Mouse (Mus musculus): ENCODE measurements at regions not wholly inside any gene's neighbourhood (a gene's known extent, or its start where the extent isn't known, plus 50 kb on each side); places are given as distances from the start of the nearest gene placed in this dataset.
"Not testable (repeated sequence)": the region's sequence is repeated elsewhere in the genome, so short reads cannot be mapped to it uniquely, and the experiment has no call there.

- H3K9ac ChIP-seq (ENCODE audit: insufficient read depth, low read depth) = no peak overlapping the region
- no peak overlapping the region for H3K4me3 ChIP-seq (replicated peaks in 1 of 3; ENCODE audit: low read depth in 2 of 3, low read length in 2 of 3, poor library complexity in 1 of 3)
- H3K27me3 ChIP-seq (replicated peaks) = no peaks in the 10 kb centered on the region
- no peaks in the 10 kb centered on the region for H3K79me2 ChIP-seq (replicated peaks; ENCODE audit: control insufficient read depth, extremely low read depth, insufficient read depth, poor library complexity, severe bottlenecking)
- dilution Hi-C loops (cut with MboI; ENCODE audit: extremely low pct_ligation_motif_present, extremely low pct_unique_long_range_greater_than_20kb, low sequenced_read_pairs) = no loop called here
- no peaks in the 10 kb centered on the region for H3K9me3 ChIP-seq (replicated peaks; ENCODE audit: low read length)
- no peak for DNase-seq (ENCODE audit: extremely low read depth)
- H3K4me1 ChIP-seq (ENCODE audit: control insufficient read depth in 1 of 2, insufficient read depth in 2 of 2) = peaks cover 2 to 18% of the 10 kb centered on the region in 2 experiments; a peak in 2 of 4 replicates
- in situ Hi-C loops (cut with MboI; ENCODE audit: low pct_ligation_motif_present, low pct_unique_long_range_greater_than_20kb, low sequenced_read_pairs) = loop anchor here (25.0 kb wide), 1 partner anchor 230 kb away; no protein-coding TSS in a partner anchor
- TF ChIP-seq HCFC1 (IDR thresholded peaks at IDR 0.05; ENCODE audit: low read depth, low read length) (no peak), MEF2A (IDR thresholded peaks at IDR 0.05; ENCODE audit: borderline replicate concordance, low read depth, low read length) (no peak), MXI1 (IDR thresholded peaks at IDR 0.05; ENCODE audit: low read depth, low read length) (no peak), EP300 (IDR thresholded peaks at IDR 0.05; ENCODE audit: low read length) (no peak), ZNF384 (IDR thresholded peaks at IDR 0.05; ENCODE audit: low read depth, low read length) (no peak), POLR2A (IDR thresholded peaks at IDR 0.05; ENCODE audit: low read depth, low read length) (no peak), IRF4 (IDR thresholded peaks at IDR 0.05; ENCODE audit: low read depth, low read length) (no peak), MAFK (IDR thresholded peaks at IDR 0.05; ENCODE audit: insufficient replicate concordance, low read length) (no peak), RCOR1 (conservative IDR thresholded peaks at IDR 0.05; ENCODE audit: low read depth, low read length) (no peak), SIN3A (IDR thresholded peaks at IDR 0.05; ENCODE audit: low read length) (no peak)
- no peak overlapping the region for H3K4me2 ChIP-seq (ENCODE audit: insufficient read depth, low read depth, poor library complexity, severe bottlenecking)
- H3K36me3 ChIP-seq (replicated peaks in 1 of 2; ENCODE audit: control insufficient read depth in 1 of 2, insufficient read depth in 1 of 2, low read length in 1 of 2) = no peaks in the 10 kb centered on the region
- H3K27ac ChIP-seq (ENCODE audit: insufficient read depth, low read depth) = no peak overlapping the region
Observed at GRCm38 (mm10) chr6:70457279-70457678, 334.8 kb downstream of the Rpia start.

DNA sequence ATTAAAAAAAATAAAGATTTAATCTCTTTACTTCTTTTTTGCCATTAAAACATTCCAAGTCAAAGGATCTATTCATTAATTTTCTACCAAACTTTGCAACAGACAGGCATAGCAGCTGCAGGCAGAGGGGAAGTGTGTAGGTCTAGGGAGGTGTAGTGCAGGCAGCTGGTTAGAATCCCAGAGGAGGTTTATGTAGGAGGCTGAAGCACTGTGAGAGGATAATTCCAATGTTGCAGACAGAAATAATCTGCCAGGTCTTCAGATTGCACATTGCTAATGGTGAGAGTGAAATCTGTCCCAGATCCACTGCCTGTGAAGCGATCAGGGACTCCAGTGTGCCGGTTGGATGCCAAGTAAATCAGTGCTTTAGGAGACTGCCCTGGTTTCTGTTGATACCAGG, 357.3 kb downstream of the Rpia start:
- in situ Hi-C loops (cut with MboI; ENCODE audit: low pct_ligation_motif_present, low pct_unique_long_range_greater_than_20kb, low sequenced_read_pairs) = not testable (repeated sequence)

DNA sequence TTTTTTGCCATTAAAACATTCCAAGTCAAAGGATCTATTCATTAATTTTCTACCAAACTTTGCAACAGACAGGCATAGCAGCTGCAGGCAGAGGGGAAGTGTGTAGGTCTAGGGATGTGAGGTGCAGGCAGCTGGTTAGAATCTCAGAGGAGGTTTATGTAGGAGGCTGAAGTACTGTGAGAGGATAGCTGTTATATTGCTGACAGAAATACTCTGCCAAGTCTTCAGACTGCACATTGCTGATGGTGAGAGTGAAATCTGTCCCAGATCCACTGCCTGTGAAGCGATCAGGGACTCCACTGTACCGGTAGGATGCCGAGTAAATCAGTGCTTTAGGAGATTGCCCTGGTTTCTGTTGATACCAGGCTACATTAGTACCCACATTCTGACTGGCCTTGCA, 385.7 kb downstream of the Rpia start:
- H3K36me3 ChIP-seq (replicated peaks in 1 of 2; ENCODE audit: control insufficient read depth in 1 of 2, insufficient read depth in 1 of 2, low read length in 1 of 2); H3K79me2 ChIP-seq (replicated peaks; ENCODE audit: control insufficient read depth, extremely low read depth, insufficient read depth, poor library complexity, severe bottlenecking); in situ Hi-C loops (cut with MboI; ENCODE audit: low pct_ligation_motif_present, low pct_unique_long_range_greater_than_20kb, low sequenced_read_pairs); H3K9ac ChIP-seq (ENCODE audit: insufficient read depth, low read depth); H3K27me3 ChIP-seq (replicated peaks); H3K27ac ChIP-seq (ENCODE audit: insufficient read depth, low read depth); H3K4me3 ChIP-seq (replicated peaks in 1 of 3; ENCODE audit: low read depth in 2 of 3, low read length in 2 of 3, poor library complexity in 1 of 3); H3K4me2 ChIP-seq (ENCODE audit: insufficient read depth, low read depth, poor library complexity, severe bottlenecking); H3K9me3 ChIP-seq (replicated peaks; ENCODE audit: low read length); dilution Hi-C loops (cut with MboI; ENCODE audit: extremely low pct_ligation_motif_present, extremely low pct_unique_long_range_greater_than_20kb, low sequenced_read_pairs); DNase-seq (ENCODE audit: extremely low read depth): not testable (repeated sequence)
- peaks cover 0 to 13% of the 10 kb centered on the region in 2 experiments; a peak in 2 of 4 replicates for H3K4me1 ChIP-seq (ENCODE audit: control insufficient read depth in 1 of 2, insufficient read depth in 2 of 2)

More for the DNA sequence above, 357.3 kb downstream of the Rpia start:
- peaks cover 0 to 16% of the 10 kb centered on the region in 2 experiments; a peak in 2 of 4 replicates for H3K4me1 ChIP-seq (ENCODE audit: control insufficient read depth in 1 of 2, insufficient read depth in 2 of 2)
- H3K36me3 ChIP-seq (replicated peaks in 1 of 2; ENCODE audit: control insufficient read depth in 1 of 2, insufficient read depth in 1 of 2, low read length in 1 of 2); H3K4me2 ChIP-seq (ENCODE audit: insufficient read depth, low read depth, poor library complexity, severe bottlenecking); H3K27ac ChIP-seq (ENCODE audit: insufficient read depth, low read depth); H3K9me3 ChIP-seq (replicated peaks; ENCODE audit: low read length); H3K79me2 ChIP-seq (replicated peaks; ENCODE audit: control insufficient read depth, extremely low read depth, insufficient read depth, poor library complexity, severe bottlenecking); H3K9ac ChIP-seq (ENCODE audit: insufficient read depth, low read depth); H3K27me3 ChIP-seq (replicated peaks); dilution Hi-C loops (cut with MboI; ENCODE audit: extremely low pct_ligation_motif_present, extremely low pct_unique_long_range_greater_than_20kb, low sequenced_read_pairs); H3K4me3 ChIP-seq (replicated peaks in 1 of 3; ENCODE audit: low read depth in 2 of 3, low read length in 2 of 3, poor library complexity in 1 of 3); DNase-seq (ENCODE audit: extremely low read depth): not testable (repeated sequence)

DNA sequence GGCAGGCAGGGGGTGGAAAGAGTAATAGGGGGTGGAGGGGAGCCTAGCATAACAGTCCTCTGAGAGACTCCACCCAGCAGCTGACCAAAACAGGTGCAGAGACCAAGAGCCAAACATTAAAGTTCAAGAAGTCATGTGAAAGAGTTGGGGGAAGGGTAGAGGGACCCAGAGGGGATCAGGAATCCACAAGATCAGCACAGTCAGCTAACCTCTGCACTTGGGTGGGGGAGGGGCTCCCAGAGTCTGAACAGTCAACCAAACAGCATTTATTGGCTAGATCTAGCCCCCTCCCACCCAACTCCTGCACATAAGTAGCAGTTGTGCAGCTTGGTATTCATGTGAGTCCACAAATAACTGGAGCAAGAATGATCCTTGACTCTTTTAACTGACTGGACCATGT, 402.2 kb downstream of the Rpia start:
- H3K4me3 ChIP-seq (replicated peaks in 1 of 3; ENCODE audit: low read depth in 2 of 3, low read length in 2 of 3, poor library complexity in 1 of 3); H3K36me3 ChIP-seq (replicated peaks in 1 of 2; ENCODE audit: control insufficient read depth in 1 of 2, insufficient read depth in 1 of 2, low read length in 1 of 2); dilution Hi-C loops (cut with MboI; ENCODE audit: extremely low pct_ligation_motif_present, extremely low pct_unique_long_range_greater_than_20kb, low sequenced_read_pairs); H3K27ac ChIP-seq (ENCODE audit: insufficient read depth, low read depth); H3K9ac ChIP-seq (ENCODE audit: insufficient read depth, low read depth); H3K4me2 ChIP-seq (ENCODE audit: insufficient read depth, low read depth, poor library complexity, severe bottlenecking); H3K9me3 ChIP-seq (replicated peaks; ENCODE audit: low read length); H3K79me2 ChIP-seq (replicated peaks; ENCODE audit: control insufficient read depth, extremely low read depth, insufficient read depth, poor library complexity, severe bottlenecking); H3K4me1 ChIP-seq (ENCODE audit: control insufficient read depth in 1 of 2, insufficient read depth in 2 of 2); in situ Hi-C loops (cut with MboI; ENCODE audit: low pct_ligation_motif_present, low pct_unique_long_range_greater_than_20kb, low sequenced_read_pairs); H3K27me3 ChIP-seq (replicated peaks); DNase-seq (ENCODE audit: extremely low read depth): not testable (repeated sequence)
